Mouse (Mus musculus): ENCODE data around the gene Lbr. TPM values are rescaled to one million over a fixed set of nuclear protein-coding genes. Genes with fewer than 3 reads are reported as not detected.

Lbr gene
- 10 to 100 TPM; 21.7 to 24.1 TPM for total RNA-seq (2021)

DNA sequence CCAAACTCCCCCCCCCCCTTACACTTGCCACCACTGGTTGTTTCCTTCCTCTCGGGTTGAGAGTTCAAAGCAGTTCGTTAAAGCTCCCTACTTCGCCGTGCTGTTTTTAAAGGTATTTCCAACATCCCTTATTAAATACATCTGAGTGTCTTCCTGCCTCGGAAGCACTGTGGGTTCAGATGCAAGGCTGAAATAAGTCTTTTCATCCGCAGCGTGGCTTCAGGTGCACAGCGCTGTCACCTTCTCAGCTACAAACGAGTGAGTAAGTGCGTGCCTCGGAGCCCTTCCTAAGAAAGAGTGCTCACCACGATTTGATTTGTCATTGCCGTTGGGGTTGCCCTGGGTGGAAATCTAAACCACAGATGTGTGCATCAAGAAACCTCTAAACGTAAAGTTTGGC is at the start of gene Lbr:
TSS of gene Lbr (minus strand) at position 266 of the 400 bp plus-strand sequence.
- DNase-seq: no peak
- intact Hi-C loops (cut with DNase I): no loop called here

DNA sequence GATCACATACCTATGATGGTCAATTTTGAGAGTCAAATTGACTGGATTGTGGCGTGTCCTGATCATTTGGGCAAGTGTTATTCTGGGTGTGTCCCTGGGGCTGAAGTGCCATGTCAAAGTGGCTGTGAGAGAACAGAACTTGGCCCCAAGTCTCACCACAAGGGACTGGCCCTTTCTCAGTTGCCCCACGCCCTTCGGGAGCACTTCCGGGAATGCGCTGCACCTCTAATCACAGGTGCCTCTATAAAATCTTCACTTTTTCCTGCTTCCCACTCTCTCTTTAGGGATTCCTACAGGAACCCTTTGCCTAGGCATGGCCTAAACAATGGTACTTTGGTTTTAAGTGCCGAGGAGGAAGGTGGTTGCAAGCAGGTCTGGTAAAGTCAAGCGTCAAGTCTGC is 46.8 kb upstream of the Lbr start:
- DNase-seq: no peak
- intact Hi-C loops (cut with DNase I): loop anchor here (2.0 to 10.0 kb wide), 2 partner anchors 125 to 225 kb away; partner anchors contain the start of gene Enah

DNA sequence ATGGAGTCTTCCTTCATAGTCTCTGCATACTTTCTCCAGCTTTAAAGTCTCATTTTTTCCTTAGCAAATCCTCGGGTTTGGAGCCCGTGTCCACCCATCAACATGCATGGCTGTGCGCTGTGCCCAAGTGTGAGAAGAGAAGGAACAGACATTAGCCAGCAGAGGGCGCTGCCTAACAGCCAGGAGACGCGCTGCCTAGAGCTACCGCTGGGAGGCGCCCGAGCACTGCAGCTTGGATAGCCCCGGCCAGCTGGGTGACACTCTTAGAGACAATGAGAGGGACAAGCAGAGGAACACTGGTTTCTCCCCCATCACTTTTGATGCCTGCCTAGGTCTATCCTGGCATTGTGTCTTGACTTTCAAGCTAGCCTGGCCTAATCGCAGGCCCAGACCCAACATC is 46.0 kb upstream of the Lbr start:
- intact Hi-C loops (cut with DNase I): loop anchor here (2.0 kb wide), 1 partner anchor 226 kb away; no protein-coding TSS in a partner anchor
- peak; percentile 90 for DNase-seq

DNA sequence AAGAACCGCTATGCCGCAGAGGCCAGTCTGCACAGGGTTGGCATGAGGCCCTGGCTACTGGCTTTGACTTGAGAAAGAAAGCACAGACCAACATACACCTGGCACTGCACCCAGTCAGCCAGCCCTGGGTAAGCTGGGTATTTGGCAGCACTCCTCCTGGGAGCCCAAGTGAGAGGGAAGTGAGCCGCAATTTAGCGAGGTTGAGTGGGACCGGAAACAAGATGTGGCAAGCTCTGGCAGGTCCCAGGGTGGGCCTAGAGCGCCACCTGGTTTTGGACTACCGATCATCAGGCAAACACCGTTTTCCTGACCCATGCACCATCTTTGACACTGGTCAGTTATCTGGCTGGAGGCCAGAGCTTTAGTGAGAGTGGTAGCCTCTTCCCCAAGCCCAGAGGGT is 38.7 kb upstream of the Lbr start:
- peak; percentile 93 for DNase-seq
- intact Hi-C loops (cut with DNase I): no loop called here

DNA sequence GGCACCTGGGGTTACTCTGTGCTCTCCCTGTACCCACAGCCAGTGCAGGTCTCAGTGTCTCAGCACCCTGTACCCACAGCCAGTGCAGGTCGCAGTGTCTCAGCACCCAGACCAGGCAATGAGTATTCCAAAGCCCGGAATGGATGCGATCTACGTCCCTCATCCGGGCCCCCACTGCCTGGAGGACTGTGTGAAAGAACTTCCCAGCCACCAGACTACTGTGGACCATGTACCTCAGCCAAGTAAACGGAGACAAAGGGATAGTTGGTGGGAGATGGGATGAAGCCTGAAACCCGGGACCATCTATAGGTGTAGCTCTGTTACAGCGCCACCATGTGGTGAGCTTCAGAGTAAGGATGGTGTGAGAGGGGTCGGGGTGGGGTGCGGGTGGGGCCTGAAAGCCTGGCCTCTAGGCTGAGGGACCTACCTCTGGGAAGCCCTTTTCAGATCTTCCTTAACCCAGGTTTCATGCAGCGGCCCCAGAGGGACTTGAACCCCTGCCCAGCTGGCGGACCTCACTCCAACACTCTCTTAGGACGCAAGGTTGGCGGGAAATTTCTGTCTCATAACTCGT is 38.0 kb upstream of the Lbr start:
- intact Hi-C loops (cut with DNase I): no loop called here
- DNase-seq: peak; percentile 62

DNA sequence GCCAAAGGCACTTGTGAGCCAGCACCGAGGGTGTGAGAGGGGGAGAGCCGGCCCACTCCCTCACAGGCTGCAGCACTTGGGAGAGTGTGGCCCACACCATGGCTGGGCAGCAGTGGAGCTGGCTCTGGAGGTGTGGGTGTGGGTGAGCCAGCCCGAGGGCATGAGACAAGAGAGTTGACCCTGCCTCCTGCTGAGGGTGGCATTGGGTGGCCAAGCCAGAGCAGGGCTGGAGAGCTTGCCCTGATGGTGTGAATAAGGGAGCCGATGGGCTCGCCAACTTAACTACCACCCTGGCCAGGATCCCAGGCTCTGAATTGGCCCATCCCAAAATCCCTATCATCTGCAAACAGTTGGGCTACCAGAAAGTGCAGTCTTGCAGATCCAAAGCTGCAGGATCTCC is 35.6 kb upstream of the Lbr start:
- peak; percentile 73 for DNase-seq
- intact Hi-C loops (cut with DNase I): no loop called here

DNA sequence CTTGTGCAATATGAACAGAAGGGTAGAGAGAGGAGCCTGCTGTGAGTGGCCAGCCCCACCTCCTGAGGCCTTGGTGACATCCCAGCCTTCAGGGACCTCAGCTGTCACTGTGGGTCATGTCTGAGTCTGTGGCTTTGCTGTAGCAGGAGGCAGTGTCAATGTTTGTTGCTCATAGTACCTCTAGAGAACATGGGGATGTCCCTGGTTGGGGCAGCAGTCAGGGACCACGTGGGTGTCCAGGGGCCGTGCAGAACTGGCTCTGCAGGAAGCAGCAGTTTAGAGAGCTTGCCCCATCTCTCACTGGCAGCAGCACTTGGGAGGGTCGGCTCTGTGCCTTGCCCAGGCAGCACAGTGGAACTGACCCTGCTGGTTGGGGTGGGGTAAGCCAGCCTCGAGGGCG is 34.2 kb upstream of the Lbr start:
- intact Hi-C loops (cut with DNase I): no loop called here

DNA sequence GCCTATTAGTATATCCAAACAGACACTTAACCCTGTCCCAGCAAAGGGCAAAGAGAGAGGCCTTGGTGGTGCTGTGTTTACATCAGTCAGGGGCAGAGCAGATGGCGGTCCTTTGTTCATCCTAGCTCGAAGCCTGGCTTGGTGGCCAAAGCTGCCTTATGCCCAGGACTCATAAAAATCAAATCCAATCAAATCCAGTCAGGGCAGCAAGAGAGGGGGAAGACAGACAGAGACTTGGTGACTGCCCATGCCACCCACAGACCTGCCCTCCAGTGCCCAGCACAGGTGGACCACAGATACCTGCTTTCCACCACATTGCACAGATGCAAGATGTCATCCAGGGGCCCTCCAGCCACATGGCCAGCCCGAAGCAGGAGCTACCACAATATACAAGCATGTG is 33.8 kb upstream of the Lbr start:
- intact Hi-C loops (cut with DNase I): no loop called here
- peak; percentile 56 for DNase-seq

More for the DNA sequence above, 34.2 kb upstream of the Lbr start:
- peak; percentile 74 for DNase-seq

DNA sequence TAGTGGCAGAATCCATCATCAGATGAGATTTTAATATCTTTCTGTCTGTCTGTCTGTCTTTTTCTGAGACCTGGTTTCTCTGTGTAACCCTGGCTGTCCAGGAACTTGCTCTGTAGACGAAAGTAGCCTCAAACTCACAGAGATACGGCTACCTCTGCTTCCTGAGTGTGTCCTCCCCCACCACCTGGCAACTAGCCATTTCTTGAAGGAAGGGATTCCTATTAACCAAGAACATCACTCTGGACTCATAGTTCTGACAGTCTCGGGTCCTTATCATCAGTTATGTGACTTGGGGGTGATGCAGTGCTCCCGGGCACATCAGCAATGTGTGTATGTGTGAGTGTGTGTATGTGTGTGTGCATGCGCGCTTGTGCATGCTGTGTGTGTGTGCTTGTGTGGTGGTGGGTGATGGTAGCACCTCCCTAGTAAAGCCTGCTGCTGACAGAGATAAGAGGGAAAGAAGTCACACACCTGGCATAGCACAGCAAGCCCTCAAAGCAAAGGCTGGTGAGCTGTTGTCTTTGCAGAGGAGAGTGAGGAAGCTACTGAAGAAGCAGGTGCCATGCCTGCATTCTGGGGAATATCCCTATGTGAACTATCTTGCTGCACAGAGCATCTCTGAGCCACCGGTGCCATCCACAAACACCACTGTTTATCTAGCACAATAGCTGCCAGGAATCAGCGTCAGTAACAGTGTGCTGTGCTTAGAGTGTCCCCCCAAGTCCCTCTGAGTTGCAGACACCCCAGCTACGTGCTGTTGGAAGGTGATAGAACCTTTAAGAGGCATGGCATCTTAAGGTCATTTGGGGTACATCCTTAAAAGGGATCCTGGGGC is 30.5 kb upstream of the Lbr start:
- no peak for DNase-seq
- intact Hi-C loops (cut with DNase I): no loop called here

DNA sequence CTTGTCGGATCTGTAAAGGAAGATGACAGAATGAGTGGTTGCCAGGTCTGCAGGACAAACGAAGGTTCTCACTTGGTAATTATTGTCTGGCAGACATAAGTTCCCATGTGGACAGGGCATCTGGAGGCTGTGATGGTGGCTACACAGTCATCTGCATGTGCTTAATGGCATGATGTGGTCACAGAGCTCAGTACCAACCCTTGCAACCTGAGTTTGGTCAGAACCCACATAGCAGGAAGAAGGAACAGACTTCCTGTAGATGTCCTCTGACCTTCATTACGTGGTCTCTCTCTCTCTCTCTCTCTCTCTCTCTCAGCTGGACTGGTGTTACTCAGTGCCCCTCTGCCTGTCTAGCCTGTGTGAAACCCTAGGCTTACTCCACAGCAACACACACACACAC is 29.8 kb upstream of the Lbr start:
- DNase-seq: no peak
- intact Hi-C loops (cut with DNase I): no loop called here

DNA sequence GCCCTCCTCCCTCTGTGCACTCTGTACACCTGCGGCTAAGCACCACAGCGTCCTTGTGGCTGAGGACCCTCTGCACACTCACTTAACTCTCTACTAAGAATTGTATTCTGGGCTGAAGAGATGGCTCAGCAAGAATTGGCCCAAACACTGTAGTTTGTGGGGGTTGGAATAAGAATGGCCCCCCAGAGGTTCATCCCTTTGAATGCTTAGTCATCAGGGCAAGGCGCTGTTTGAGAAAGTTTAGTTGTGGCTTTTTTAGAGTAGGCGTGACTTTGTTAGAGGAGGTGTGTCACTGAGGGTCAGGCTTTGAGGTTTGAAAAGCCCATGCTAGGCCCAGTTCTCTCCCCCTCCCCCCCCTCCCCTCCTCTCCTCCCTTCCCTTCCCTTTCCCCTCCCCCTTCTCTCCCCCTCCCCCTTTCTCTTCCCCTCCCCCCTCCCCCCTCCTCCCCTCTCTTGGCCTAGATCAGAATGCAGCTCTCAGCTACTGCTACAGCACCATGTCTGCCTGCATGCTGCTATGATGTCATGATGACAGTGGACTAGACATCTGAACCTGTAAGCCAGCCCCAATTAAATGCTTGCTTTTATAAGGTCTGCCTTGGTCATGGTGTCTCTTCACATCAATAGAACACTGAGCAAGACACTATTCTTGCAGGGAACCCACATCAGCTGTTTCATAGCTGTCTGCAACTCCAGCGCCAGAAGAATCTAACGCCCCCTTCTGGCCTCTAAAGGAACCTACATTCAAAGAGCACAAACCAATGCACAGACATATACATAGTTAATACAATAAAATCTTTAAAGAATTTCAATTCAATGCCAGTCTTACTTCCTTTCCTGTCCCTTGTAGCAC is 23.8 kb upstream of the Lbr start:
- intact Hi-C loops (cut with DNase I): no loop called here

DNA sequence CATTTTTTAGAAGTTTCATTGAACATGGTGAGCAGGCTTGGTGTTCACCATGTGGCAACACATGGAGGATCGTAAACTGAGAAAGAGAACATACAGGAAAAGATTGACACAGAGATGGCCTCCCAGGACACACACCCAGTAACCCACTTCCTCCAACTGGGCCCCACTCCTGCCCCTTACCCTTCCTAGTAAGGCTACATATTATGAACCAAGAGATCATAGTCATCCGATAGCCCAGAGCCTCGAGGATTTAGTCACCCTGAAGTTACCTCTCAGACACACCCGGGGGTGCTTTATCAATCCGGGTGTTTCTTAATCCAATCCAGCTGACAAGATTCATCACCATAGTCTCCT is 23.0 kb upstream of the Lbr start:
- DNase-seq: no peak
- intact Hi-C loops (cut with DNase I): no loop called here

More for the DNA sequence above, 23.8 kb upstream of the Lbr start:
- no peak for DNase-seq

DNA sequence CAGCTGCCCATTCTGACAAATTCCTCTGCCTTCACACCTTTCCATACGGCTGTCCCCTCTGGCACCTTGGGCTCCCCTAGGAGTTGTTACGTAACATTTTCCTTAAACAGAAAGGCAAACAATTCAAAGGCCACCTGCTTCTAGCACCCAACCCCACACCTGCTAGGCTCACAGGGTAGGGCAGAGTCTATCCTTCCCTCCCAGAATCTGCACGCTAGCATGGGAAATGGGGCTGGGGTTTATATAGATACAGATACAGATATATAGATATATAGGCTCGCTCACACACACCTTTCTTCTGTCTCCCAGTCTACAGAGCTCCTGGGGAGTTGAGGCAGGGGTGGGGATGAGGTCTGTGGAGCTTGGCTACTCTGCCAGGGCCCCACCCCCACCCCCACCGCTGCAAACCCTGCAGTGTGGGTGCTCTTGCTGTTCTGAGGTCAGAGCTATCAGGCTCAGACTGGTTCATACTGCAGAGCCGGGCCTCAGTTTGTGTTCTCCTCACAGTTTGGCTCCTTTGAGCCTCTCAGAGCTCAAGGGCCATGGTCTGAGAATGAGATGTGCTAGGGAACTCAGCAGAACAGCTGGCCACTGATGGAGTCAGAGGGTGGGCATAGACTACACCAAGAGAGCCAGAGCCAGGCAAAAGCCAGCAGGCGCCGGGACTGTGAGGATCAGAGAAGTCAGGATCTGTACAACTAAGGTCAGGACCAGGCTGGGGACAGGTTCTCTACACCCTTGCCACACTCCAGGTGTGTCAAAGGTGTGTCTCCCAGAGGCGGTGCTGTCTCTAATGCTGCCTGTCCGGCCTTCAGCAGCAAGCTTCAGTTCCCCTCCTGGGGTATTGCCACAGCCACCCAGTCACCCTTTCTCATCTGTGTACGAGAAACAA is 22.4 kb upstream of the Lbr start:
- intact Hi-C loops (cut with DNase I): no loop called here
- DNase-seq: no peak

DNA sequence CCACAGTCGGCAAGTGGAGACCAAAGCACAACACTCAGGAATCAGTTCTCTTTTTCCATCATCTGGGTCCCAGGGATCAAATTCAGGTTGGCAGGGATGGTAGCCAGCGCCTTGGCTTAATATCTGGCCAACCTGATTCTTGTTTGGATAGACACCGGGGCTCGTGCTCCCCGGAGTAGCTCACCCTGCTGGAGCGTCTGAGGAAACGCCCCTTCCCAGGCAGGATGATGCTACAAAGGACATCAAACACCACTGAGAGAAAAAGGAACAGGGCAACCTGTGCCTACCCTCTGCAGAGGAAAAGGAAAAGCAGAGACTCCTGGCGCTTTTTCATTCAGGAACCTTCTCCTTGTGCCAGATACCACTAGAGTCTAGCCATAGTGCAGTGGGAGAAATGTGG is 20.6 kb upstream of the Lbr start:
- DNase-seq: no peak
- intact Hi-C loops (cut with DNase I): no loop called here

DNA sequence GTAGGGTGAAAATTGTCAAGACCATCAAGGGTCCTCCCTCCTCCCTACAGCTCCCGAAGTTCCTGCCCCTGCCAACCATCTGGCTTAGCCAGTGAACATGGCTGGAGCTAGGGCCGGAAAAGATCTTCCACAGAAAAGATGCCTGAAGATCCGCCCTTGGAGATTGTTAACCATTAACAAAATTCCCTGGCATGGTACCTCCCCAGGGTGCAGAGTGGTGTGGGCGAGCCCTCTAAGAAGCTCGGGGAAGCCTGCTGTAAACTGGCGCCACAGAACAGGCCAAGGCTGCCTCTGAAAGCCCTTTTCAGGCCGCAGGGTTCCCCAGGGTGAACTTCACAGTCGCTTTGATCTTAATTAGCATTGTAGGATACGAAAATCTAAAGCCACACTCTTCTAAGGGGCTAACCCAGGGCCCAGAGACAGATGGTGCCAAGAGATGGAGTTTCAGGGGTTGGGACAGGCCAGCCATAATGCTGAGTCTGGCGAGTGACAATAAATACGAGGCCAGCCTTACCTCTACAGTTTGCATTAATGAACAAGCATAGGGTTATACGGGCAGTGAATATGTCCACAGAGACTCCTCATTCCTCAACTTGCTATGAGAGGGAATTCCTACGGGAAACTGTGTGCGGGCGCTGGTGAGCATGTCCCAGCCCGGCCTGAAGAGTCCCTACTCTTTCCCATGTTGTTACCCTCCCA is 20.0 kb upstream of the Lbr start:
- intact Hi-C loops (cut with DNase I): no loop called here
- no peak for DNase-seq

DNA sequence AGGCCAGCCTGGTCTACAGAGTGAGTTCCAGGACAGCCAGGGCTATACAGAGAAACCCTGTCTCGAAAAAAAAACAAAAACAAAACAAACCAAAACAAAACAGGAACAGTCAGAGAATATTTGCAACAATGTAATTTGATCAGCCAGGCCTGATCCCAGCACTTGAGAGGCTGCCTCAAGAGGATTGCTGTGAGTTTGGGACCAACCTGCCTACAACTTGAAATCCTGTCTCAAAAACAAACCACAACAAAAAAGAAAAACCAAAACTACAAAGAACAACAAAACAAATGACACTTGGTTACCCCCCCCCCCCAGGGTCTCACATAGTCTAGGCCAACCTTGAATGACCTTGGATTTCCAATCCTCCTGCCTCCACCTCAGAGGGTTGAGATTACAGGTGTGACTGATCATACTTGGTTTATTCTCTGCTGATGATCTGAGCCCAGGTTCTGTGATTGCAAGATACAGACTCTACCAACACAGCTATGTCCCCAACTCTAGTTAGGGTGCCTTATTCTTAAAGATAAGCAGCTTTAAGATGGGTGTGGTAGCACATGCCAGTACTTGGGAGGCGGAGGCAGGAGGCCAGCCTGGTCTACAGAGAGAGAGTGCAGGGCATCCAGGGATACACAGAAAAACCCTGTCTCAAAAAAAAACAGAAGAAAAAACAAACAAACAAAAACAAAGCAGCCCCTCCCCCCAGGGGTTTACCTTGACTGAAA is 18.5 kb upstream of the Lbr start:
- DNase-seq: no peak
- intact Hi-C loops (cut with DNase I): no loop called here

DNA sequence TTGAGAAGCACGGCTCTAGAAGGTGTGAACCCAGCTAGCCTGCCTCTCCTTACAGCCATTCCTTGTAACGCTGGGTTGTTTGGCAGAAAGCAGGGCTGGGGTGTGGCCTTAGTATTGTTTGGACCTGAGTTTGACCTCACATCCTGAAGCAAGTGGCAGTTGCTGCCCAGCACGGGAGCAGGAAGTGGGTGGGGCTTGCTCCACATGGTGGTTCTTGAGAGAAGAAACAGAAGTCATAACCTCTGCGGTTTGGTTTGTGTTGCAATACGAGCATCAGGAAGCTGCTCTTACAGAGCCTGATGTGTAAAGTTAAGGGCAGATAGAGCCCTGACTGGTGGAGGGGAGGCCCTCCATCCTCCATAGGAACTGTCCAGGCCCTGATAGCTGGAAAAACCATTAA is 17.8 kb upstream of the Lbr start:
- intact Hi-C loops (cut with DNase I): no loop called here
- DNase-seq: peak; percentile 28

DNA sequence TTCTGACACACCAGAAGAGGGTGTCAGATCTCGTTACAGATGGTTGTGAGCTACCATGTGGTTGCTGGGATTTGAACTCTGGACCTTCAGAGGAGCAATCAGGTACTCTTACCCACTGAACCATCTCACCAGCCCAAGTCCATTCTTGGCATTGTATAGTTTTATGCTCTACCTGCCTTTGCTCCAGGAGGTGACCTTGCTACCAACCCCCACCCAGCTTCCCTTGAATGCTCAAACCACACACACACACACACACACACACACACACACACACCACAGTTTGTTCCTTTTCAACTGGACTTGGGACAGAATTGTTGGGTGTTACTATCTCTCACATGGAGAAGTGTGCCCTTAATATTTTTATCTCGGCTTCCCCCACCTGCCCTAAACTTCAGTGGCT is 13.5 kb upstream of the Lbr start:
- DNase-seq: no peak
- intact Hi-C loops (cut with DNase I): no loop called here

DNA sequence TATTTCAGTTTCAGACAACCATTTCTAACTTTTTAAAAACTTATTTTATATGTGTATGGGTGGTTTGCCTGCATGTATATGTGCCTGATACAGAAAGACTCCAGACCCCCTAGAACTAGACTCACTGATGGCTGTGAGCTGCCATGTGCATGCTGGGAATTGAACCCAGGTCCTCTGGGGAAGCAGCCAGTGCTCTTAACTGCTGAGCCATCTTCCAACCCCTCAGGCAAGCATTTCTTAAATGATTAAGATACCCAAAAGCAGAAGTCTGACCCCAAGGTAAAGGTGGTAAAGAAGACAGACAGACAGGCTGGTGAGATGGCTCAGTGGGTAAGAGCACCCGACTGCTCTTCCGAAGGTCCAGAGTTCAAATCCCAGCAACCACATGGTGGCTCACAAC is 12.0 kb upstream of the Lbr start:
- intact Hi-C loops (cut with DNase I): no loop called here
- DNase-seq: no peak
